Mouse (Mus musculus) neutrophil, adult 59 days (primary cell): Measurements from ENCODE around the gene Rnf157. TPM values are rescaled to one million over a fixed set of nuclear protein-coding genes. Genes with fewer than 3 reads are reported as not detected.

Experiments
- total RNA-seq, 2 experiments: library from RNA; stranded (reverse); gene quantifications; 1 replicate in 1 of 2; 2 replicates in 1 of 2; pipeline ENCODE4 v1.2.4; 2023

The Rnf157 gene
- 1 to 10 TPM; 2.5 to 3.3 TPM for total RNA-seq

GRCm38 (mm10) chr11:116412904-116413630 lies at the start of gene Rnf157:
Rnf157 (minus strand) TSS chr11:116413032.

DNA sequence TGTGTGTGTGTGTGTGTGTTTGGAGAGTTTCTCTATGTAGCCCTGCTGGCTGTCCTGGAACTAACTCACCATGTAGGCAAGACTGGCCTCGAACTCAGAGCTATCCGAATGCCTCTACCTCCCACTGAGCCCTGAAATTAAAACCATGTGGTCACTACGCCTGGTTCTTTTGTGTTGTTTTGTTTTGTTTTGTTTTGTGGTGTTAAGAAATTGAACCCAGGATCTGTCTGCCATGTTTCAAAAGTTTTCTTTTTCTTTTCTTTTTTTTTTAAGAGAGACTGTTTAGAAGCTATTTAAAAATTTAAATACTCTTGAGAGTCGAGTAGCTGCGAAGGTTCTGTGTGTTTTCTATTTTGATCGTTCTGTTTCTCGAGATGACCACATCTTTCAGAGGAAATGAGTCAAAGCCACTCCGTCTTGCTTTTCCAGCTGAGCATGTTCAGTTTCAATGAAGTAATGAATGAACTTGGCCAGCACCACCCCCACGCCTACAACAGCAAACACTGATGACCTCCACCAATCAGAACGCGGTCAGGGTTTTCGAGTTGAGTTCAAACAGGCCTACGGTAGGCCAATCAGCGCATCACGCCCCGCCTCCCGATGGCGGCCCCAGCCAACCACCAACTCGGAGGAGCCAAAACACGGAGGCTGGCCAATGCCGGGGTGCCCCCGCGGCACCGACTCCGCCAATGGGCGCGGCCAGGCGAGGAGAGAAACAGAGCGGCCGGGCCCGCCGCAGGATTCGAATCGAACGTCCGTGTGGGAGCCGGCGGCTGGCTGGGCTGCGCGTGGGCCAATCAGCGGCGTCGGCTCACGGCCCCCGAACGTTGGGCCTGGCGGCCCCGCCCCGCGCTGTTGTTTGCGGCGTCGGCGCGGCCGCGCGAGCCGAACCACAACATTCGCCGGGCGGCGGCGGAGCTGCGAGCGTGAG lies 20.8 kb upstream of the Rnf157 start, which contains the start of gene Ubald2:
TSS of gene Ubald2 (plus strand) at position 739 of the 931 bp plus-strand sequence.

GRCm38 (mm10) chr11:116335244-116336036 lies 77.4 kb downstream of the Rnf157 start, which contains the start of gene Foxj1:
Foxj1 (minus strand) TSS chr11:116335399.

GRCm38 (mm10) chr11:116307019-116307725 lies 105.7 kb downstream of the Rnf157 start, which contains the start of gene Exoc7:
Exoc7 (minus strand) TSS chr11:116307233.

Other genes starting within 250 kb of the Rnf157 start
- 1 to 10 TPM; 5.8 to 9.9 TPM for gene Fbf1, start 244.9 kb downstream of the Rnf157 start, total RNA-seq
- 10 to 100 TPM; 32.1 to 33.1 TPM for gene Ten1, start 214.2 kb downstream of the Rnf157 start, total RNA-seq
- gene Acox1, start 214.0 kb downstream of the Rnf157 start, total RNA-seq = 10 to 100 TPM; 29.1 to 32.8 TPM
- under 1 TPM in 1 of 2 experiments, not detected in 1; 0.09 TPM for gene Evpl, start 175.0 kb downstream of the Rnf157 start, total RNA-seq
- 10 to 100 TPM; 35.3 to 37.0 TPM for gene Srp68, start 138.8 kb downstream of the Rnf157 start, total RNA-seq
- not detected for gene Galr2, start 132.1 kb downstream of the Rnf157 start, total RNA-seq
- 10 to 100 TPM; 39.2 to 47.8 TPM for gene Exoc7, start 105.8 kb downstream of the Rnf157 start, total RNA-seq
- under 1 TPM in 1 of 2 experiments, not detected in 1; 0.13 TPM for gene Foxj1, start 77.6 kb downstream of the Rnf157 start, total RNA-seq
- gene Ubald2, start 21.1 kb upstream of the Rnf157 start, total RNA-seq = 10 to 100 TPM; 82.9 to 92.3 TPM
- not detected for gene Qrich2, start 53.2 kb upstream of the Rnf157 start, total RNA-seq
- 10 to 100 TPM; 24.9 to 30.1 TPM for gene Prpsap1, start 81.2 kb upstream of the Rnf157 start, total RNA-seq
- 1 to 10 TPM; 2.1 to 8.8 TPM for gene Sphk1, start 117.9 kb upstream of the Rnf157 start, total RNA-seq
- gene Ube2o, start 168.4 kb upstream of the Rnf157 start, total RNA-seq = 1 to 10 TPM; 7.8 to 8.2 TPM
- gene Aanat, start 173.4 kb upstream of the Rnf157 start, total RNA-seq = not detected
- 10 to 100 TPM; 93.8 to 95.4 TPM for gene Rhbdf2, start 214.0 kb upstream of the Rnf157 start, total RNA-seq
- gene Prcd, start 240.5 kb upstream of the Rnf157 start, total RNA-seq = not detected
- gene Cygb, start 241.3 kb upstream of the Rnf157 start, total RNA-seq = not detected